Mouse (Mus musculus) heart, postnatal 0 days (tissue): ENCODE results near the gene Hspa1l. TPM values are rescaled to one million over a fixed set of nuclear protein-coding genes. Genes with fewer than 3 reads are reported as not detected.
A peak's percentile ranks its signal among the peaks of the same experiment; 100 is the strongest.
"Not testable (repeated sequence)": the region's sequence is repeated elsewhere in the genome, so short reads cannot be mapped to it uniquely, and the experiment has no call there.

Source experiments
- ATAC-seq: fragments of 200-750 bp; cut with Nextera tagmentation; 2 replicates; pipeline ENCODE4 v1.8.0; 2017; ENCODE audit warnings: low read depth, moderate number of reproducible peaks, moderate library complexity; ENCODE audit not compliant: insufficient read depth
- DNase-seq: peaks from one replicate; pipeline ENCODE4 v3.0.0-alpha.2; 2016; ENCODE audit warnings: low spot score
- H3K27ac ChIP-seq: fragments of 300-500 bp; sonication (generic); 2 replicates; pipeline ENCODE4 v1.5.1; 2014; ENCODE audit warnings: low read depth, mild to moderate bottlenecking
- H3K27me3 ChIP-seq: fragments of 300-500 bp; sonication (generic); 2 replicates; pipeline ENCODE4 v1.6.1; 2014; ENCODE audit warnings: low read length, mixed read lengths; ENCODE audit not compliant: control insufficient read depth, insufficient read depth
- H3K36me3 ChIP-seq: fragments of 300-500 bp; sonication (generic); replicated peaks from 2 replicates; pipeline ENCODE4 v1.6.1; 2014; ENCODE audit warnings: low read length, mixed read lengths; ENCODE audit not compliant: control insufficient read depth, insufficient read depth
- H3K4me1 ChIP-seq: fragments of 300-500 bp; sonication (generic); 2 replicates; pipeline ENCODE4 v1.6.1; 2014; ENCODE audit warnings: antibody characterized with exemption; ENCODE audit not compliant: control insufficient read depth, insufficient read depth
- H3K4me2 ChIP-seq: fragments of 300-500 bp; sonication (generic); 2 replicates; pipeline ENCODE4 v1.6.1; 2014; ENCODE audit warnings: low read depth, mild to moderate bottlenecking, low read length, moderate library complexity
- H3K4me3 ChIP-seq: fragments of 300-500 bp; sonication (generic); 2 replicates; pipeline ENCODE4 v1.5.1; 2014; ENCODE audit warnings: low read depth, low read length
- H3K9ac ChIP-seq: fragments of 300-500 bp; sonication (generic); replicated peaks from 2 replicates; pipeline ENCODE4 v1.6.1; 2014; ENCODE audit warnings: low read depth, low read length, mixed read lengths
- H3K9me3 ChIP-seq: fragments of 300-500 bp; sonication (generic); replicated peaks from 2 replicates; pipeline ENCODE4 v1.6.1; 2016; ENCODE audit warnings: low read length; ENCODE audit not compliant: control insufficient read depth
- CTCF ChIP-seq: IDR thresholded peaks from 2 replicates; pipeline ENCODE4 v1.5.1; 2016; ENCODE audit warnings: antibody characterized with exemption, control low read depth, low read depth
- EP300 ChIP-seq: IDR thresholded peaks from 2 replicates; pipeline ENCODE4 v1.6.1; 2016; ENCODE audit warnings: antibody characterized with exemption, low read depth
- WGBS: fragments of 180-500 bp; shearing (Covaris S2); extraction: QIAGEN DNeasy Blood & Tissue Kit; methylation state at CpG from one replicate; pipeline ENCODE4 v1.1.7; 2014; 5-methylcytosine and 5-hydroxymethylcytosine counted together
- polyA plus RNA-seq: library from polyadenylated mRNA; unstranded; fragments of >200 nt; fragmentation: Nextera tagmentation; extraction: Ambion mirVana; gene quantifications from 2 replicates; pipeline ENCODE4 v1.2.1, GENCODE M21; 2015
- total RNA-seq: library from RNA; depleted of rRNA; stranded (reverse); fragments of >200 nt; gene quantifications from 2 replicates; pipeline ENCODE4 v1.2.3, GENCODE M21; 2014; ENCODE audit warnings: low replicate concordance

The Hspa1l gene
- total and polyA plus RNA-seq, 2 experiments from 2014 or later = 1.8 to 3.3 TPM

GRCm38 (mm10) chr17:34952378-34953040 lies 20.0 kb upstream of the Hspa1l start:
- Histone ChIP-seq H3K9me3 (no peaks in the 10 kb centered on the region), H3K27ac (peak overlapping the region; percentile 73), H3K9ac (peak overlapping the region; percentile 82), H3K4me2 (peak overlapping the region; percentile 84), H3K4me3 (peak overlapping the region; percentile 74), H3K36me3 (peaks cover 15% of the 10 kb centered on the region), H3K4me1 (no peaks in the 10 kb centered on the region; the same call in 1 of the 2 replicates), H3K27me3 (no peaks in the 10 kb centered on the region)
- peak; percentile 84 for DNase-seq
- under 1% methylated on average over 23 of the region's 23 CpGs for WGBS
- TF ChIP-seq EP300 (peak; percentile 92), CTCF (peak; percentile 59)
- peak; percentile 75 for ATAC-seq

DNA sequence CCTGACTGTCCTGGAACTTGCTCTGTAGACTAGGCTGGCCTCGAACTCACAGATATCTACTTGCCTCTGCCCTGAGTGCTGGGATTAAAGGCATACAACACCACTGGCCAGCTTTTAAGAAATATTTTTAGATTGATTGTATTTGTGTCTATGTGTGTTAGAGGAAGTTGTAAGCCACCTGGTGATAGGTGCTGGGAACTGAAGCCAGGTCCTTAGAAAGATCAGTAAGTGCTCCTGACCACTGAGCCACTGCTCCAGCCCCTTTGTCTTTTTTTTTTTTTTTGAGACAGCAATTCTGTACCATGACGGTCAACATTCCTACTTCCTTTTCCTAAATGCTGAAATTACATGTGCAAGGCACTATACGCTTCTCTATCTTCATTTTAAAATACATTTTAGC lies 19.2 kb upstream of the Hspa1l start:
- no peak for ATAC-seq
- no peak overlapping the region for H3K9ac ChIP-seq
- H3K27ac ChIP-seq = no peak overlapping the region
- no peak overlapping the region for H3K4me3 ChIP-seq
- no peaks in the 10 kb centered on the region for H3K9me3 ChIP-seq
- 77% methylated on average over 3 of the region's 3 CpGs for WGBS
- no peaks in the 10 kb centered on the region for H3K27me3 ChIP-seq
- no peak for DNase-seq
- H3K36me3 ChIP-seq = peaks cover 15% of the 10 kb centered on the region
- no peak overlapping the region for H3K4me2 ChIP-seq
- TF ChIP-seq CTCF = no peak
- no peak for TF ChIP-seq EP300
- H3K4me1 ChIP-seq = no peaks in the 10 kb centered on the region; the same call in 1 of the 2 replicates

GRCm38 (mm10) chr17:34953904-34954303 lies 18.6 kb upstream of the Hspa1l start:
- Histone ChIP-seq H3K4me3 (no peak overlapping the region), H3K4me1 (no peaks in the 10 kb centered on the region; the same call in 1 of the 2 replicates), H3K9me3 (no peaks in the 10 kb centered on the region), H3K27me3 (no peaks in the 10 kb centered on the region), H3K27ac (no peak overlapping the region), H3K36me3 (peaks cover 15% of the 10 kb centered on the region), H3K9ac (no peak overlapping the region), H3K4me2 (no peak overlapping the region)
- no peak for DNase-seq
- 90% methylated on average over 4 of the region's 4 CpGs for WGBS
- TF ChIP-seq EP300 = no peak
- no peak for TF ChIP-seq CTCF
- ATAC-seq = no peak

DNA sequence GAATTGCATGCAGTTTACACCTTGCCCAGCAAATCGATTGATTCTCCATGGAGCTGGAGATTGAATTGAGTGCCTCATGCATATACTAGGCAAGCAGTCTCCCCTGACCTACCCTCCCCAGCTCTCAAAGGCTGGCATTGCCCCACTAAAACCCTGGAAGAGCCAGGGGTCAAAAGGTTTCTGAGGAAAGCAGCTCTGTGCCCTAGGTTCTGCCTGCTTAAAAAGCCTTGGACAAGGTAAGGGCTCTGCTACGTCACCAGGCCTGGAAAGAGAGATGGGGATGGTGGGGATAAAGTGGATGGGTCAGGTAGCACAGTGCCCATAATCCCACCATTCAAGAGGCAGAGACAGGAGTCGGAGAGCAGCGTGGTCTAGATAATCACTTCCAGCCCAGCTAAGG lies 17.7 kb upstream of the Hspa1l start:
- Histone ChIP-seq H3K36me3 (peaks cover 11% of the 10 kb centered on the region), H3K4me2 (no peak overlapping the region), H3K4me3 (no peak overlapping the region), H3K4me1 (peaks cover 1% of the 10 kb centered on the region), H3K9me3 (no peaks in the 10 kb centered on the region), H3K9ac (no peak overlapping the region), H3K27ac (no peak overlapping the region), H3K27me3 (no peaks in the 10 kb centered on the region)
- no peak for TF ChIP-seq CTCF
- TF ChIP-seq EP300 = no peak
- 77% methylated on average over 4 of the region's 4 CpGs for WGBS
- ATAC-seq (no peak), DNase-seq (no peak)

GRCm38 (mm10) chr17:34955884-34956283 lies 16.6 kb upstream of the Hspa1l start:
- Histone ChIP-seq H3K27me3 (no peaks in the 10 kb centered on the region), H3K4me1 (peaks cover 8% of the 10 kb centered on the region), H3K4me2 (no peak overlapping the region), H3K9me3 (no peaks in the 10 kb centered on the region), H3K4me3 (no peak overlapping the region), H3K9ac (no peak overlapping the region), H3K27ac (no peak overlapping the region), H3K36me3 (0 out of 2 replicates have a peak, but pooled peaks cover 1% of the 10 kb centered on the region)
- TF ChIP-seq CTCF = no peak
- 68% methylated on average over 3 of the region's 3 CpGs for WGBS
- DNase-seq (no peak), ATAC-seq (no peak)

DNA sequence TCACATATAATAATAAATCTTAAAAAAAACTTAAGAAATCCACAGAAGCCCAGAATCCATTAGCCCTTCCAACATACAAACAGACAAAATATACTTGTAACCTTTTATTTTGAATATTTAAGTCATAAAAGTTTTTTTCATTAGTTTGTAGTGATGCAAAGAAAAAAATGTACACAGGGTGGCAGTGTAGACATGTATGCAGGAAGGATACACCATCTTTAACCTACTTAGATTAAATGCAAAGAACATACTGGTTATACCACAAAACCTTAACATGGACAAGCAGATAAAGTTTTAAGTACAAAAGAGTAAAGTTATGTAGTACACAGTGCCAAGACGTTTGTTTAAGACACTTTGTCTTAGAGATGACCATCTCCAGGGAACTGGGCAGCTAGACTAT lies 16.2 kb upstream of the Hspa1l start:
- H3K36me3 ChIP-seq = no peaks in the 10 kb centered on the region
- TF ChIP-seq CTCF (peak; percentile 51), EP300 (no peak)
- no peaks in the 10 kb centered on the region for H3K9me3 ChIP-seq
- no peak overlapping the region for H3K9ac ChIP-seq
- no peak overlapping the region for H3K27ac ChIP-seq
- H3K27me3 ChIP-seq = no peaks in the 10 kb centered on the region
- H3K4me2 ChIP-seq = no peak overlapping the region
- ATAC-seq = no peak
- H3K4me3 ChIP-seq = no peak overlapping the region
- H3K4me1 ChIP-seq = peaks cover 8% of the 10 kb centered on the region; the same call in 1 of the 2 replicates
- WGBS = 26% methylated on average over 1 of the region's 1 CpGs
- DNase-seq = peak; percentile 45

DNA sequence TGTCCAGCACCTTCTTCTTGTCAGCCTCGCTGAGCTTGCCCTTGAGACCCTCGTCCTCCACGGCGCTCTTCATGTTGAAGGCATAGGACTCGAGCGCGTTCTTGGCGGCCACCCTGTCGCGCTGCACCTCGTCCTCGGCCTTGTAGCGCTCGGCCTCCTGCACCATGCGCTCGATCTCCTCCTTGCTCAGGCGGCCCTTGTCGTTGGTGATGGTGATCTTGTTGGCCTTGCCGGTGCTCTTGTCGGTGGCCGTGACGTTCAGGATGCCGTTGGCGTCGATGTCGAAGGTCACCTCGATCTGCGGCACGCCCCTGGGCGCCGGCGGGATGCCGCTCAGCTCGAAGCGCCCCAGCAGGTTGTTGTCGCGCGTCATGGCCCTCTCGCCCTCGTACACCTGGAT lies 15.2 kb upstream of the Hspa1l start:
- not testable (repeated sequence) for DNase-seq, H3K4me2 ChIP-seq, H3K4me1 ChIP-seq, H3K4me3 ChIP-seq, H3K36me3 ChIP-seq, H3K27ac ChIP-seq, ATAC-seq, H3K9me3 ChIP-seq, H3K9ac ChIP-seq, H3K27me3 ChIP-seq
- 13% methylated on average over 6 of the region's 40 CpGs for WGBS

- H3K36me3 ChIP-seq, H3K4me1 ChIP-seq, H3K9me3 ChIP-seq, DNase-seq, H3K4me2 ChIP-seq, ATAC-seq, H3K27ac ChIP-seq, H3K4me3 ChIP-seq, H3K9ac ChIP-seq, H3K27me3 ChIP-seq: not testable (repeated sequence)
- 18% methylated on average over 24 of the region's 40 CpGs for WGBS
Measured at GRCm38 (mm10) chr17:34957966-34958365, 14.5 kb upstream of the Hspa1l start.
